ENCODE assay signal across 9 mouse cellular contexts in the genomic region with DNA sequence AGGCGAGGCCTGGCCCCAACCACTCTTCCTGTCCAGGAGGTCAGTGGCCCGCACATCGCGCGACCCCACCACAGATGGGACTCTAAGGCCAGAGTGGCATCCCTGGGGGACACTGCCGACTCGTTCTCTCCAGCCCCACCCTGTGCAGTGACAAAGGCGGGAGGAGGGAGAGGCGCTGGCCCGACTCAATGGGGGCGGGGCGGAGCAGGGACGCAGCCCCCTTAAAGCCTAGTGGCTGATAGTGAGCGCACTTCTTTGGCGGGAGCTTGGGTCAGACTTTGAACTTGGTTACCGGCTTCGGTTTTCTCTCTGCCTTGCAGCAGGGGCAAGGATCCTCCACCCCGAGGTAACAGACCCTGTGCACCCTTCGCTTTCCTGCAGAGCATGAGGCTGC. TPM values are rescaled to one million over a fixed set of nuclear protein-coding genes. Genes with fewer than 3 reads are reported as not detected.
DNase-seq lines count a peak whose midpoint lies in the region; ATAC-seq and TF ChIP-seq lines count a peak whose summit lies in the region.
"Had no signal": no experiment of that assay in that cellular context is flagged by ENCODE, and none has a peak within 500 bp of the region (broad histone marks: within the 10 kb centered on the region; RNA-seq: fewer than 3 reads in every experiment).

No protein-coding gene starts in this region.

- H3K4me3 ChIP-seq in kidney, postnatal 0 days (replicated peaks; ENCODE audit: low read depth, low read length), result peak overlapping the region; percentile 13; the same call in 1 of the 2 replicates
- H3K4me3 ChIP-seq in embryonic facial prominence, embryonic 14.5 days (ENCODE audit: low read depth, low read length), result peak overlapping the region; percentile 23
- peak overlapping the region; percentile 11; the same call in 1 of the 2 replicates for H3K4me3 ChIP-seq in neural tube, embryonic 12.5 days

- TF ChIP-seq CTCF in kidney, postnatal 0 days (IDR thresholded peaks at IDR 0.05; ENCODE audit: low read depth), result no peak

- no peaks in the 10 kb centered on the region for H3K36me3 ChIP-seq in kidney, postnatal 0 days (ENCODE audit: insufficient read depth, low read length)
- H3K36me3 ChIP-seq in embryonic facial prominence, embryonic 14.5 days (ENCODE audit: control insufficient read depth, insufficient read depth, low read length), result no peaks in the 10 kb centered on the region
- H3K36me3 ChIP-seq in neural tube, embryonic 12.5 days, result no peaks in the 10 kb centered on the region

- no peak for ATAC-seq in kidney, postnatal 0 days (replicated peaks; ENCODE audit: low FRiP score, low read depth)
- ATAC-seq in embryonic facial prominence, embryonic 14.5 days (ENCODE audit: low read depth), result no peak
- ATAC-seq in neural tube, embryonic 12.5 days (ENCODE audit: low FRiP score, low read depth), result no peak

- no peak overlapping the region for H3K9ac ChIP-seq in kidney, postnatal 0 days (ENCODE audit: low read depth, low read length)
- H3K9ac ChIP-seq in embryonic facial prominence, embryonic 14.5 days (ENCODE audit: low read depth, low read length), result no peak overlapping the region
- no peak overlapping the region for H3K9ac ChIP-seq in neural tube, embryonic 12.5 days

- peak overlapping the region; percentile 46 for H3K4me2 ChIP-seq in kidney, postnatal 0 days (ENCODE audit: low read length)
- H3K4me2 ChIP-seq in embryonic facial prominence, embryonic 14.5 days (ENCODE audit: low read depth, low read length), result 0 out of 2 replicates have a peak overlapping the region, but pooled peaks have one; percentile 50
- peak overlapping the region; percentile 27; the same call in 1 of the 2 replicates for H3K4me2 ChIP-seq in neural tube, embryonic 12.5 days (replicated peaks)

- H3K27me3 ChIP-seq in kidney, postnatal 0 days (ENCODE audit: insufficient read depth, low read length), result peaks cover 43% of the 10 kb centered on the region
- peaks cover 79% of the 10 kb centered on the region for H3K27me3 ChIP-seq in embryonic facial prominence, embryonic 14.5 days (replicated peaks; ENCODE audit: control insufficient read depth, insufficient read depth, low read length)
- peaks cover 74% of the 10 kb centered on the region for H3K27me3 ChIP-seq in neural tube, embryonic 12.5 days (replicated peaks)

- H3K27ac ChIP-seq in kidney, postnatal 0 days, result no peak overlapping the region
- H3K27ac ChIP-seq in embryonic facial prominence, embryonic 14.5 days (replicated peaks; ENCODE audit: low read depth, low read length), result no peak overlapping the region
- no peak overlapping the region for H3K27ac ChIP-seq in neural tube, embryonic 12.5 days

- no peak for DNase-seq in kidney, postnatal 0 days (ENCODE audit: low spot score)
- DNase-seq in kidney, adult 11 months, result no peak
- DNase-seq in embryonic facial prominence, embryonic 14.5 days (ENCODE audit: low spot score), result no peak
- DNase-seq in kidney, postnatal 25 days, result peak; percentile 31 to 62
- DNase-seq in adrenal gland, adult 18-20 months (ENCODE audit: low spot score in 2 of 2), result no peak
- no peak for DNase-seq in urinary bladder, adult 2 months (ENCODE audit: low spot score)
- DNase-seq in spleen, postnatal 36 days (ENCODE audit: low spot score in 2 of 2), result no peak

- H3K4me1 ChIP-seq in kidney, postnatal 0 days (replicated peaks; ENCODE audit: insufficient read depth, low read length), result peaks cover 11% of the 10 kb centered on the region
- no peaks in the 10 kb centered on the region; the same call in 1 of the 2 replicates for H3K4me1 ChIP-seq in embryonic facial prominence, embryonic 14.5 days (ENCODE audit: control insufficient read depth, insufficient read depth, low read length)
- peaks cover 12% of the 10 kb centered on the region for H3K4me1 ChIP-seq in neural tube, embryonic 12.5 days

- WGBS in kidney, postnatal 0 days, result 2% methylated on average over 19 of the region's 19 CpGs
- WGBS in embryonic facial prominence, embryonic 14.5 days, result 2% methylated on average over 19 of the region's 19 CpGs
- WGBS in neural tube, embryonic 12.5 days, result 1% methylated on average over 19 of the region's 19 CpGs

- no peaks in the 10 kb centered on the region for H3K9me3 ChIP-seq in kidney, postnatal 0 days (replicated peaks; ENCODE audit: low read length)
- H3K9me3 ChIP-seq in embryonic facial prominence, embryonic 14.5 days (ENCODE audit: control insufficient read depth, low read length), result no peaks in the 10 kb centered on the region
- H3K9me3 ChIP-seq in neural tube, embryonic 12.5 days, result no peaks in the 10 kb centered on the region

RNA-seq across cellular contexts. Expression of gene Hes2, which starts 0.6 kb away (rescaled TPM):
- 0.41 and 0.78 TPM in 2 replicates for polyA plus RNA-seq in kidney, postnatal 0 days (2015; fragmentation: Nextera tagmentation; extraction: Ambion mirVana)
- 0.25 and 0.43 TPM in 2 replicates for polyA plus RNA-seq in embryonic facial prominence, embryonic 14.5 days (2014; fragmentation: Nextera tagmentation; extraction: Ambion mirVana)
- 0.24 and 1.7 TPM in 2 replicates for polyA plus RNA-seq in neural tube, embryonic 12.5 days (2016; fragmentation: Nextera tagmentation; extraction: Ambion mirVana)
- not detected for total RNA-seq in adrenal gland, adult 18-20 months (2021)
- 0.23 and 0.46 TPM in 2 replicates for polyA plus RNA-seq in urinary bladder, adult 2 months (2012; rRNA removed)
- polyA plus RNA-seq: erythroblast, embryonic 14.5 days had no signal

RNA-seq across cellular contexts. Expression of gene Espn, which starts 7.1 kb away (rescaled TPM):
- polyA plus RNA-seq in kidney, postnatal 0 days (2015; fragmentation: Nextera tagmentation; extraction: Ambion mirVana), result 32.9 and 35.0 TPM in 2 replicates
- 4.2 and 4.4 TPM in 2 replicates for polyA plus RNA-seq in embryonic facial prominence, embryonic 14.5 days (2014; fragmentation: Nextera tagmentation; extraction: Ambion mirVana)
- 0.32 and 0.55 TPM in 2 replicates for polyA plus RNA-seq in neural tube, embryonic 12.5 days (2016; fragmentation: Nextera tagmentation; extraction: Ambion mirVana)
- total RNA-seq in adrenal gland, adult 18-20 months (2021), result 1 to 10 TPM; 1.9 to 3.3 TPM
- polyA plus RNA-seq in urinary bladder, adult 2 months (2012; rRNA removed), result 6.0 and 7.8 TPM in 2 replicates

RNA-seq across cellular contexts. Expression of gene Acot7, which starts 18.7 kb away (rescaled TPM):
- 56.4 and 63.5 TPM in 2 replicates for polyA plus RNA-seq in kidney, postnatal 0 days (2015; fragmentation: Nextera tagmentation; extraction: Ambion mirVana)
- polyA plus RNA-seq in embryonic facial prominence, embryonic 14.5 days (2014; fragmentation: Nextera tagmentation; extraction: Ambion mirVana), result 70.1 and 71.8 TPM in 2 replicates
- polyA plus RNA-seq in neural tube, embryonic 12.5 days (2016; fragmentation: Nextera tagmentation; extraction: Ambion mirVana), result 191 and 213 TPM in 2 replicates
- 10 to 100 TPM; 45.7 to 54.0 TPM for total RNA-seq in adrenal gland, adult 18-20 months (2021)
- 44.9 and 48.1 TPM in 2 replicates for polyA plus RNA-seq in urinary bladder, adult 2 months (2012; rRNA removed)

RNA-seq across cellular contexts. Expression of gene Tnfrsf25, which starts 43.5 kb away (rescaled TPM):
- 0.68 and 0.83 TPM in 2 replicates for polyA plus RNA-seq in kidney, postnatal 0 days (2015; fragmentation: Nextera tagmentation; extraction: Ambion mirVana)
- polyA plus RNA-seq in embryonic facial prominence, embryonic 14.5 days (2014; fragmentation: Nextera tagmentation; extraction: Ambion mirVana), result 0.65 and 1.4 TPM in 2 replicates
- polyA plus RNA-seq in neural tube, embryonic 12.5 days (2016; fragmentation: Nextera tagmentation; extraction: Ambion mirVana), result 0.80 and 1.2 TPM in 2 replicates
- 1 to 10 TPM; 1.3 to 2.8 TPM for total RNA-seq in adrenal gland, adult 18-20 months (2021)
- 3.7 TPM in 2 replicates for polyA plus RNA-seq in urinary bladder, adult 2 months (2012; rRNA removed)

Comparison
In these comparisons a context has a peak if more than half of its experiments do, and no peak if none do; other contexts are left out.
1. DNase-seq: peak in kidney, postnatal 25 days (2 of 2); none in kidney, postnatal 0 days (single experiment), kidney, adult 11 months (single experiment), embryonic facial prominence, embryonic 14.5 days (single experiment), adrenal gland, adult 18-20 months (0 of 2), urinary bladder, adult 2 months (single experiment) and spleen, postnatal 36 days (0 of 2).
2. Peak in every context shown above with its lines, with median percentiles within 50 percentile points of each other: H3K4me2 ChIP-seq and H3K4me3 ChIP-seq.